Mouse (Mus musculus): ENCODE data around the gene Gsdmc3. TPM values are rescaled to one million over a fixed set of nuclear protein-coding genes. Genes with fewer than 3 reads are reported as not detected.

Gene Gsdmc3
- polyA plus RNA-seq (2014; fragmentation: Illumina TruSeq; extraction: RNeasy Lipid Tissue Mini Kit (QIAGEN cat#74804); ENCODE audit: low read depth, low replicate concordance), result not detected

DNA sequence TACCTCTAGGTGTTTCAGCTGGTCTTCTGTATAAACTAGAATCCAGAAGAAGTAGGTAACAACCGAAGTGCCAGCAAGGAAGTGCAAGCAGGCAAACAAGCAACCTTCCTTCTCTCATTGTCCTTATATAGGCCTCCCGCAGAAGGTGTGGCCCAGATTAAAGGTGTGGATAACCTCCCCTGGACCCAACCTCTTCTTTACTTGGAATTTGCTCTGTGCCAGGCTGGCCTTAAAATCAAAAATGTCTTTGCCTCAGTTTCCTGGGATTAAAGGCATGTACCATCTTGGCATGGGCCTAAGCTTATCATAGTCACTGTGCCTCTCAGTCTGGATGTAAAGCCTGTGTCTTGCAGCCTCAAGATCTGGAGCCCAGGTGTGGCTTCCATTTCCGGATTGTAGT is at the start of gene Gsdmc3:
Gsdmc3 (minus strand) TSS at position 101 of the 400 bp plus-strand sequence.

DNA sequence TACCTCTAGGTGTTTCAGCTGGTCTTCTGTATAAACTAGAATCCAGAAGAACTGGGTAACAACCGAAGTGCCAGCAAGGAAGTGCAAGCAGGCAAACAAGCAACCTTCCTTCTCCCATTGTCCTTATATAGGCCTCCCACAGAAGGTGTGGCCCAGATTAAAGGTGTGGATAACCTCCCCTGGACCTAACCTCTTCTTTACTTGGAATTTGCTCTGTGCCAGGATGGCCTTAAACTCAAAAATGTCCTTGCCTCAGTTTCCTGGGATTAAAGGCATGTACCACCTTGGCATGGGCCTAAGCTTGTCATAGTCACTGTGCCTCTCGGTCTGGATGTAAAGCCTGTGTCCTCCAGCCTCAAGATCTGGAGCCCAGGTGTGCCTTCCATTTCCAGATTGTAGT is 33.8 kb upstream of the Gsdmc3 start, which contains the start of gene Gsdmc4:
Gsdmc4 (minus strand) TSS at position 101 of the 400 bp plus-strand sequence.

Other genes with a start within 250 kb of the Gsdmc3 start
- not detected for gene Gsdmc2, start 33.4 kb downstream of the Gsdmc3 start, polyA plus RNA-seq (2014; fragmentation: Illumina TruSeq; extraction: RNeasy Lipid Tissue Mini Kit (QIAGEN cat#74804); ENCODE audit: low read depth, low replicate concordance)
- not detected for gene Gsdmc4, start 33.7 kb upstream of the Gsdmc3 start, polyA plus RNA-seq (2014; fragmentation: Illumina TruSeq; extraction: RNeasy Lipid Tissue Mini Kit (QIAGEN cat#74804); ENCODE audit: low read depth, low replicate concordance)
- gene Fam49b, start 181.9 kb upstream of the Gsdmc3 start, polyA plus RNA-seq (2014; fragmentation: Illumina TruSeq; extraction: RNeasy Lipid Tissue Mini Kit (QIAGEN cat#74804); ENCODE audit: low read depth, low replicate concordance), result 29.8 TPM